Mouse (Mus musculus): Measurements from ENCODE around the gene Pkn1. TPM values are rescaled to one million over a fixed set of nuclear protein-coding genes. Genes with fewer than 3 reads are reported as not detected.

The Pkn1 gene
- polyA plus RNA-seq, 1 experiment from 2014 or later: 37.0 TPM

- no peaks in the 10 kb centered on the region for H3K9me3 ChIP-seq (ENCODE audit: control insufficient read depth)
- H3K4me1 ChIP-seq (replicated peaks; ENCODE audit: control insufficient read depth, insufficient read depth, low read length): peaks cover 17% of the 10 kb centered on the region; the same call in 1 of the 2 replicates
- peak overlapping the region; percentile 12 for H3K4me3 ChIP-seq (ENCODE audit: low read depth, low read length)
- no peak for TF ChIP-seq CTCF (IDR thresholded peaks at IDR 0.05; ENCODE audit: low read depth)
- H3K36me3 ChIP-seq (ENCODE audit: control insufficient read depth, insufficient read depth): peaks cover 9% of the 10 kb centered on the region; the same call in 1 of the 2 replicates
- ATAC-seq: 0 out of 2 replicates have a peak, but pooled peaks have one; percentile 22
- H3K9ac ChIP-seq (ENCODE audit: low read depth, low read length): peak overlapping the region; percentile 43; the same call in 1 of the 2 replicates
- H3K27ac ChIP-seq (ENCODE audit: low read depth, low read length): 0 out of 2 replicates have a peak overlapping the region, but pooled peaks have one; percentile 35
- H3K4me2 ChIP-seq (replicated peaks; ENCODE audit: low read depth): peak overlapping the region; percentile 53
- 15% methylated on average over 22 of the region's 22 CpGs for WGBS
- no peaks in the 10 kb centered on the region for H3K27me3 ChIP-seq (replicated peaks; ENCODE audit: control insufficient read depth, insufficient read depth, low read length)
Observed at GRCm38 (mm10) chr8:83660995-83661680, 37.8 kb downstream of the Pkn1 start.

- Histone ChIP-seq H3K27me3 (replicated peaks; ENCODE audit: control insufficient read depth, insufficient read depth, low read length) (no peaks in the 10 kb centered on the region), H3K27ac (ENCODE audit: low read depth, low read length) (no peak overlapping the region), H3K9ac (ENCODE audit: low read depth, low read length) (peak overlapping the region; percentile 43; the same call in 1 of the 2 replicates), H3K4me3 (ENCODE audit: low read depth, low read length) (no peak overlapping the region), H3K9me3 (ENCODE audit: control insufficient read depth) (no peaks in the 10 kb centered on the region), H3K36me3 (ENCODE audit: control insufficient read depth, insufficient read depth) (peaks cover 9% of the 10 kb centered on the region; the same call in 1 of the 2 replicates), H3K4me1 (replicated peaks; ENCODE audit: control insufficient read depth, insufficient read depth, low read length) (peaks cover 17% of the 10 kb centered on the region; the same call in 1 of the 2 replicates), H3K4me2 (replicated peaks; ENCODE audit: low read depth) (peak overlapping the region; percentile 53)
- TF ChIP-seq CTCF (IDR thresholded peaks at IDR 0.05; ENCODE audit: low read depth): no peak
- 18% methylated on average over 8 of the region's 8 CpGs for WGBS
- ATAC-seq: no peak
Observed at GRCm38 (mm10) chr8:83660545-83660944, 38.4 kb downstream of the Pkn1 start.

DNA sequence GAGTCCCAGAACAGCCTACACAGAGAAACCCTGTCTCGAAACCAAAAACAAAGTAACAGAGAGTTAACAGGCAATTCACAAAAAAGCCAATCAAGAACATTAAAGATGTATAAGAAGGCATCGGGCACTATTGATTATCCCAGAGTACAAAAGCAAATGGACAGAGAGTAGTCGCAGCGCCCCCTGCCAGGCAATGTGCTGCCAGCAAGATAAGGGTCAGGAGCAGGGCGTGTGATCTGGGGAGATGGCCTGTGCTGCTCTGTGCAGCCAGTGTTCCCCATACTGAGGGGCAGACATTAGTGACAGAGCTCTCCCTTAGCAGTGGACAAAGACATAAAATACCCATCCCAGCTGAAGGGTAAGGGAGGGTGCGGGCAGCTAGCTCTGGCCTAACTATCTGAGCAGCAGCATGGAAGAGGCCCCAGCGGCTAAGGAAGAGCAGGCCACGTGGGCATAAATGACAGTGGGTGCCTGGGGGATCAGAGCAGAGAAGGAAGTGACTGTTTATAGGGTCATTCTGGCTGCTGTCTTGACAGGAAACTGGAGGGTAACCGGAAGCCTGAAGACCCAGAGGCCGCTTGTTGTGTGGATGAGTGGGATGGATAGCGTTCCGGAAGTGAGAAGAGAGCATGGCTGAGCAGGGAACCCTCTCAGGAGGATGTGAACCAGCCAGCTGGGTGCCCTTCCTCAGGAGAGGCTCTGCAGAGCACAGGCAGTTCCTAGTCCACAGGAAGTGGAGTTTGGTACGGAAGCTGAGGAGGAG is 42.3 kb downstream of the Pkn1 start:
- H3K9me3 ChIP-seq (ENCODE audit: control insufficient read depth): no peaks in the 10 kb centered on the region
- 72% methylated on average over 13 of the region's 13 CpGs for WGBS
- H3K27me3 ChIP-seq (replicated peaks; ENCODE audit: control insufficient read depth, insufficient read depth, low read length): no peaks in the 10 kb centered on the region
- no peak overlapping the region for H3K4me3 ChIP-seq (ENCODE audit: low read depth, low read length)
- H3K4me1 ChIP-seq (replicated peaks; ENCODE audit: control insufficient read depth, insufficient read depth, low read length): peaks cover 8% of the 10 kb centered on the region; the same call in 1 of the 2 replicates
- no peak overlapping the region for H3K9ac ChIP-seq (ENCODE audit: low read depth, low read length)
- H3K27ac ChIP-seq (ENCODE audit: low read depth, low read length): no peak overlapping the region
- H3K36me3 ChIP-seq (ENCODE audit: control insufficient read depth, insufficient read depth): no peaks in the 10 kb centered on the region
- ATAC-seq: no peak
- H3K4me2 ChIP-seq (replicated peaks; ENCODE audit: low read depth): no peak overlapping the region
- peak; percentile 59 for TF ChIP-seq CTCF (IDR thresholded peaks at IDR 0.05; ENCODE audit: low read depth)

DNA sequence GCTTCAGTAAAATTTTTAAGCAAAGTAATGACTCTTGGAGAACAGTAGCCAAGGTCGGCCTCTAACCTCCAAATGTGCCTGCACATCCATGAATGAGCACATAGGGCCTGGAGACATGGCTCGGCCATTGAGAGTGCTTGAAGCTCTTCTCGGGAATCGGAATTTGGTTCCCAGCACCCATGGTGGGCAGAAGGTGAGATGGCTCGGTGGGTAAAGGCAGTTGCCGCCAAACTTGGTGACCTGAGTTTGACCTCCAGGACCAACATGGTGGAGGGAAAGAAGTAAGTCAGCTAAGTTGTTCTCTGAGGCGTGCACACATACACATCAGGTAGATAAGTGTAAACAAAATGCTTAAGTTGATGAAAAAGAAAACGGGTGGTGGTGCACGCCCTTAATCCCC is 42.9 kb downstream of the Pkn1 start:
- no peaks in the 10 kb centered on the region for H3K9me3 ChIP-seq (ENCODE audit: control insufficient read depth)
- no peak overlapping the region for H3K27ac ChIP-seq (ENCODE audit: low read depth, low read length)
- no peak for TF ChIP-seq CTCF (IDR thresholded peaks at IDR 0.05; ENCODE audit: low read depth)
- no peaks in the 10 kb centered on the region for H3K27me3 ChIP-seq (replicated peaks; ENCODE audit: control insufficient read depth, insufficient read depth, low read length)
- H3K4me1 ChIP-seq (replicated peaks; ENCODE audit: control insufficient read depth, insufficient read depth, low read length): peaks cover 6% of the 10 kb centered on the region; the same call in 1 of the 2 replicates
- H3K4me3 ChIP-seq (ENCODE audit: low read depth, low read length): no peak overlapping the region
- no peak overlapping the region for H3K4me2 ChIP-seq (replicated peaks; ENCODE audit: low read depth)
- no peak overlapping the region for H3K9ac ChIP-seq (ENCODE audit: low read depth, low read length)
- 88% methylated on average over 9 of the region's 9 CpGs for WGBS
- no peak for ATAC-seq
- no peaks in the 10 kb centered on the region for H3K36me3 ChIP-seq (ENCODE audit: control insufficient read depth, insufficient read depth)

- H3K27me3 ChIP-seq (replicated peaks; ENCODE audit: control insufficient read depth, insufficient read depth, low read length): no peaks in the 10 kb centered on the region
- H3K9me3 ChIP-seq (ENCODE audit: control insufficient read depth): no peaks in the 10 kb centered on the region
- no peak overlapping the region for H3K27ac ChIP-seq (ENCODE audit: low read depth, low read length)
- no peaks in the 10 kb centered on the region for H3K4me1 ChIP-seq (replicated peaks; ENCODE audit: control insufficient read depth, insufficient read depth, low read length)
- no peak for TF ChIP-seq CTCF (IDR thresholded peaks at IDR 0.05; ENCODE audit: low read depth)
- H3K4me3 ChIP-seq (ENCODE audit: low read depth, low read length): no peak overlapping the region
- 92% methylated on average over 6 of the region's 6 CpGs for WGBS
- ATAC-seq: no peak
- no peak overlapping the region for H3K9ac ChIP-seq (ENCODE audit: low read depth, low read length)
- no peaks in the 10 kb centered on the region for H3K36me3 ChIP-seq (ENCODE audit: control insufficient read depth, insufficient read depth)
- no peak overlapping the region for H3K4me2 ChIP-seq (replicated peaks; ENCODE audit: low read depth)
Observed at GRCm38 (mm10) chr8:83654725-83655124, 44.3 kb downstream of the Pkn1 start.

GRCm38 (mm10) chr8:83653662-83654017 is 45.3 kb downstream of the Pkn1 start:
- no peak for ATAC-seq
- H3K27me3 ChIP-seq (replicated peaks; ENCODE audit: control insufficient read depth, insufficient read depth, low read length): no peaks in the 10 kb centered on the region

More at GRCm38 (mm10) chr8:83653662-83654017, 45.3 kb downstream of the Pkn1 start:
- Histone ChIP-seq H3K4me3 (ENCODE audit: low read depth, low read length) (peak overlapping the region; percentile 98), H3K9ac (ENCODE audit: low read depth, low read length) (peak overlapping the region; percentile 73), H3K36me3 (ENCODE audit: control insufficient read depth, insufficient read depth) (no peaks in the 10 kb centered on the region), H3K4me1 (replicated peaks; ENCODE audit: control insufficient read depth, insufficient read depth, low read length) (no peaks in the 10 kb centered on the region), H3K27ac (ENCODE audit: low read depth, low read length) (no peak overlapping the region), H3K4me2 (replicated peaks; ENCODE audit: low read depth) (peak overlapping the region; percentile 90), H3K9me3 (ENCODE audit: control insufficient read depth) (no peaks in the 10 kb centered on the region)
- 17% methylated on average over 10 of the region's 10 CpGs for WGBS
- TF ChIP-seq CTCF (IDR thresholded peaks at IDR 0.05; ENCODE audit: low read depth): no peak

Measured in intestine, postnatal 0 days (tissue).